Mouse (Mus musculus): ENCODE results near the gene Zfp987. TPM values are rescaled to one million over a fixed set of nuclear protein-coding genes. Genes with fewer than 3 reads are reported as not detected.
"Not testable (repeated sequence)": the region's sequence is repeated elsewhere in the genome, so short reads cannot be mapped to it uniquely, and the experiment has no call there.

Zfp987 gene
- polyA plus RNA-seq (2014; fragmentation: Nextera tagmentation; extraction: Ambion mirVana) = 0.09 and 0.15 TPM in 2 replicates

DNA sequence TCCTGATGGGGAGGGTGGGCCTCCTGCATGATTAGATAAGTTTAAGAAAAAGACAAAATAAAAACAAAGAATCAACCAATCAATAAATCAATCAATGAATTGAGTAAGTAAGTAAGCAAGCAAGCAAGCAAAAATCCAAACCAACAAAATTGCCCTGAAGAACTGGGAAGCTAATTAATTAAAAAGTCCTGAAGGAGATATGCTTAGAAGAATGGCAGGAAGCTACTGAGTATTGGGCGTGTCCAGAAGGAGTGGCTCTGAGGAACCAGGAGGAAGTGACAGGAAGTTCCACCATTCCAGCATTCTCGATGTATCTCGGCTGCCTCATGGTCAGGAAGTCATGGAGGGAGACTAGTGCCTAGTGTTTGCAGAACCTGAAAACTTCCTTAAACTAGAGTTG lies at the start of gene Zfp987:
TSS of gene Zfp987 (plus strand) at position 301 of the 400 bp plus-strand sequence.
- not testable (repeated sequence) for DNase-seq; H3K27me3 ChIP-seq (ENCODE audit: insufficient read depth, low read length); H3K4me3 ChIP-seq (ENCODE audit: low read depth, low read length); H3K9me3 ChIP-seq (ENCODE audit: low read depth, low read length); H3K4me1 ChIP-seq (ENCODE audit: insufficient read depth); ATAC-seq (ENCODE audit: insufficient read depth); H3K4me2 ChIP-seq; H3K9ac ChIP-seq; H3K36me3 ChIP-seq (ENCODE audit: insufficient read depth); H3K27ac ChIP-seq (ENCODE audit: low read depth)
- 90% methylated on average over 1 of the region's 3 CpGs for WGBS

DNA sequence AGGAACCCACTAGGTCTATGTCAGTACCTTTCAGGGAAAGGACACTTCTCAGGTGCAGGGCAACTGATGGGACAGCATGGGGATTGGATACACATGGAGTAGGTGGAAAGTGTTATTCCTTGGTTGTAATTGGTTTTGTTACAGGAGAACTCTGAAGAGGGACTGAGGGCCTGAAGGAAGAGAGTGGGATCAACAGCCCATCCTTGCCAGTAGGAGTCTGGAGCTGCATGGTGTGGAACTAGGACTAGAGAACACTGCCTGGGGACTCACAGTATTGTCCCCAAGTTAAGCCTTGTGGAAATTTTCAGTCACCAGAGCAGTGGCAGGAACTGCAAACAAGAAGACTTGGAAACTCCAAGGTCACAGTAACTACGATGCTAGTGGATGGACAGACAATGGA lies 44.6 kb upstream of the Zfp987 start:
- not testable (repeated sequence) for H3K4me2 ChIP-seq; H3K9ac ChIP-seq; H3K27me3 ChIP-seq (ENCODE audit: insufficient read depth, low read length); H3K36me3 ChIP-seq (ENCODE audit: insufficient read depth); H3K4me1 ChIP-seq (ENCODE audit: insufficient read depth); H3K4me3 ChIP-seq (ENCODE audit: low read depth, low read length); ATAC-seq (ENCODE audit: insufficient read depth); DNase-seq; H3K27ac ChIP-seq (ENCODE audit: low read depth)
- WGBS = 81% methylated on average over 1 of the region's 1 CpGs
- H3K9me3 ChIP-seq (ENCODE audit: low read depth, low read length) = peaks cover 15% of the 10 kb centered on the region; the same call in 1 of the 2 replicates

DNA sequence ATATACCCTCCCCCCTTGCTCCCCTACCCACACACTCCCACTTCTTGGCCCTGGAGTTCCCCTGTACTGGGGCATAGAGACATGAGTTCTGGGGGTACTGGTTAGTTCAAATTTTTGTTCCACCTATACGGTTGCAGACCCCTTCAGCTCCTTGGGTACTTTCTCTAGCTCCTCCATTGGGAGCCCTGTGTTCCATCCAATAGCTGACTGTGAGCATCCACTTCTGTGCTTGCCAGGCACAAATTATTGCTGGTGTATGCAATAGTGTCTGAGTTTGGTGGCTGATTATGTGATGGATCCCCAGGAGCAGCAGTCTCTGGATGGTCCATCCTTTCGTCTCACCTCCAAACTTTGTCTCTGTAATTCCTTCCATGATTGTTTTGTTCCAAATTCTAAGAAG lies 43.7 kb upstream of the Zfp987 start:
- H3K4me1 ChIP-seq (ENCODE audit: insufficient read depth); H3K4me2 ChIP-seq; H3K27me3 ChIP-seq (ENCODE audit: insufficient read depth, low read length); H3K4me3 ChIP-seq (ENCODE audit: low read depth, low read length); H3K27ac ChIP-seq (ENCODE audit: low read depth); H3K36me3 ChIP-seq (ENCODE audit: insufficient read depth); H3K9ac ChIP-seq; ATAC-seq (ENCODE audit: insufficient read depth); DNase-seq: not testable (repeated sequence)
- 76% methylated on average over 2 of the region's 2 CpGs for WGBS
- peaks cover 15% of the 10 kb centered on the region; the same call in 1 of the 2 replicates for H3K9me3 ChIP-seq (ENCODE audit: low read depth, low read length)

DNA sequence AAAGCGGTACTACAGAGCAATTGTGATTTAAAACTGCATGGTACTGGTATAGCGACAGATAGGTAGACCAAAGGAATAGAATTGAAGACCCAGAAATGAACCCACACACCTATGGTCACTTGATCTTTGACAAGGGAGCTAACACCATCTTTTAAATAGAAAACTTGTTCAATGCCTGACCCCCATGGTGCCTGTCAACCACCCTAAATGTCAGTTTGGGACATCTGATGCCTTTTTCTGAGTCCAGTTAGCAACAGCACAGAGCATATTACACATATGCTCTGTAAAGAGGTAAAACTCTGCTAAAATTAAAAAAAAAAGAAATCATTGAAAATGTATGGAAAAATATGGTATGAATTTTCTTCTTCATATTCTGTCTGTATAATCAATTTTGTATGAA lies 41.8 kb upstream of the Zfp987 start:
- ATAC-seq (ENCODE audit: insufficient read depth) (no peak), DNase-seq (no peak)
- 68% methylated on average over 2 of the region's 2 CpGs for WGBS
- no peak for TF ChIP-seq CTCF (IDR thresholded peaks at IDR 0.05; ENCODE audit: low read depth)
- no peak overlapping the region for H3K4me3 ChIP-seq (ENCODE audit: low read depth, low read length)
- H3K4me1 ChIP-seq (ENCODE audit: insufficient read depth) = no peaks in the 10 kb centered on the region
- no peak overlapping the region for H3K4me2 ChIP-seq
- H3K27ac ChIP-seq (ENCODE audit: low read depth) = no peak overlapping the region
- no peaks in the 10 kb centered on the region for H3K27me3 ChIP-seq (ENCODE audit: insufficient read depth, low read length)
- H3K9me3 ChIP-seq (ENCODE audit: low read depth, low read length) = peaks cover 22% of the 10 kb centered on the region
- no peak overlapping the region for H3K9ac ChIP-seq
- no peaks in the 10 kb centered on the region for H3K36me3 ChIP-seq (ENCODE audit: insufficient read depth)

DNA sequence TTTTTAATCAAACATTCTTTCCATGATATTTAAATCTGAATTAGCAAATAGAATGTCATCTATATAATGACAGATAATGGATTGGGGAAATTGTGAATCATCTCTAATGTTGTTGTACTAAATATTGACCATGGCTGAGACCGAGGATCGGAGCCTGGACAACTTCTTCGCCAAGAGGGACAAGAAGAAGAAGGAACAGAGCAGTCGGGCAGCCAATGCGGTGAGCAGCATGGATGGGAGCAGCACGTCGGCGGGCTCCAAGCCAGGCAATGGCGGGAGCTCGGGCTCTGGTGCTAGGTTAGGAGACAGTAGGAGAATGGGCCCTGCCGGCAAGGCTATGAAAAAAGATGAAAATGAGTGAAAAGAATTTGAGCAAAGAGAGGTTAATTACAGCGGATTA lies 38.5 kb upstream of the Zfp987 start:
- peaks cover 13% of the 10 kb centered on the region for H3K9me3 ChIP-seq (ENCODE audit: low read depth, low read length)
- WGBS = 92% methylated on average over 12 of the region's 12 CpGs
- not testable (repeated sequence) for H3K9ac ChIP-seq; H3K27me3 ChIP-seq (ENCODE audit: insufficient read depth, low read length); DNase-seq; ATAC-seq (ENCODE audit: insufficient read depth); H3K36me3 ChIP-seq (ENCODE audit: insufficient read depth); H3K4me3 ChIP-seq (ENCODE audit: low read depth, low read length); H3K4me2 ChIP-seq; H3K27ac ChIP-seq (ENCODE audit: low read depth); H3K4me1 ChIP-seq (ENCODE audit: insufficient read depth)

DNA sequence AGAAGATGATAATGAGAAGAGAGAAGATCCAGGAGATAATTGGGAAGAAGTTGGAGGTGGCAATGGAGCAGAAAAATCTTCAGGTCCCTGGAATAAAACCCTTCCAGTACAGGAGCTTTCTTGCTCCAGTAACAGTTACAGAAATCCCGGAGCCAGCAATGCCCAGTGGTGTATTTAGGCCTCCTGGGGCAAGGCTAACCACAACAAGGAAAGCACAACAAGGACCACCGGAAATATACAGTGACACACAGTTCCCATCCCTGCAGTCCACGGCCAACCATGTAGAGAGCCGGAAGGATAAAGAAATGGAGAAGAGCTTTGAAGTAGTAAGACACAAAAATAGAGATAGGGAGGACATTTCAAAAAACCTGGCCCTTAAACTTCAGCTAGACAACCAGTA lies 38.0 kb upstream of the Zfp987 start:
- whole genome bisulfite sequencing = 84% methylated on average over 4 of the region's 4 CpGs
- H3K9ac ChIP-seq; H3K36me3 ChIP-seq (ENCODE audit: insufficient read depth); H3K27me3 ChIP-seq (ENCODE audit: insufficient read depth, low read length); H3K4me1 ChIP-seq (ENCODE audit: insufficient read depth); H3K4me3 ChIP-seq (ENCODE audit: low read depth, low read length); H3K4me2 ChIP-seq; DNase-seq; ATAC-seq (ENCODE audit: insufficient read depth); H3K27ac ChIP-seq (ENCODE audit: low read depth): not testable (repeated sequence)
- peaks cover 13% of the 10 kb centered on the region for H3K9me3 ChIP-seq (ENCODE audit: low read depth, low read length)

DNA sequence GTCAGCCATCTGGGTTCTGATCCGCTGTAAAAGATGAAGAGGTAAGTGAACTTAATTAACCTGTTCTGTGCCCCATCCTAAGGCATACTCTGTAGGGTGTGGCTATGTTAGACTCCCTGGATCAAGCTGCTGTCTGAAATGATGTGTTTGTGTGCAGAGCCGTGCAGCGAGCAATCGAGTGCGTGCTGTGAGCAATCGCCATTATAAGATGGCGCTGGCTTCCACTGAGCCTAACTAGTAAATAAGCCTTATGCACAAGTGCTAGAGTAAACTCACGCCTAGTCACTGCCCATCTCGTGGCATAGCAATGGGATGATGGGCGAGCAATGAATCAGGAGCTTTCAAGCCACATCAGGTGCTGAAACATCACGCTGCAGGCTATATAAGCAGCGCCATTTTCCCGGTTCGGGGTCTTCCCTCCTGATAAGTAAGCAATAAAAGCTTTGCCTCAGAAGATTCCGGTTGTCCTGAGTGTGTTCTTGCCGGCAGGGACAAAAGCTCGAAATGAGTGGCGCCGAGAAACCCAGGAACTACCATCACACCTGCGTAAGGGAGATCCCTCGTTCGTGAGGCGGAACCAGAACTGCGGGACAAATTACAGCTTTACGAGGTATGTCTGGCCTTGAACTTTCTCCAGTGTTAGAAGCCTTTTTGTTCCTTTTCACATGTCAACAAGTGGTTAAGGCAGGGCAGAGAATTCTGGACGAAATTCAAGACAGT lies 37.0 kb upstream of the Zfp987 start:
- H3K4me1 ChIP-seq (ENCODE audit: insufficient read depth); DNase-seq; H3K36me3 ChIP-seq (ENCODE audit: insufficient read depth); ATAC-seq (ENCODE audit: insufficient read depth); H3K27ac ChIP-seq (ENCODE audit: low read depth); H3K4me3 ChIP-seq (ENCODE audit: low read depth, low read length); H3K27me3 ChIP-seq (ENCODE audit: insufficient read depth, low read length); H3K9ac ChIP-seq; H3K4me2 ChIP-seq: not testable (repeated sequence)
- WGBS = 92% methylated on average over 25 of the region's 26 CpGs
- H3K9me3 ChIP-seq (ENCODE audit: low read depth, low read length) = peaks cover 18% of the 10 kb centered on the region

DNA sequence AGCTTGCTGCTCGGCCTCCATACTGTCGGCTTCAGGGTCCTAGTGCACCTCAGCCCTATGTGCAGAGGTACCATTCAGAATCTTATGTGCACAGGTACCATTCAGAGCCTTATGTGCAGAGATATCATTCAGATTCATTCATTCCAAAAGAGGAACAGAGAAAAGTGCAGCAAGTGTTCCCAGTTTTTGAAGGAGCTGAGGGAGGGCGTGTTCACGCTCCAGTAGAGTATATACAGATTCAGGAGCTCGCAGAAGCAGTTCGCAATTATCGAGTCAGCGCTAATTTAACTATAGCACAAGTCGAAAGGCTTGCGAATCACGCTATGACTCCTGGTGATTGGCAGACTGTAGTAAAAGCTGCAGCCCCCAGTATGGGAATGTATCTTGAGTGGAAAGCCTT lies 36.0 kb upstream of the Zfp987 start:
- H3K27me3 ChIP-seq (ENCODE audit: insufficient read depth, low read length); H3K4me3 ChIP-seq (ENCODE audit: low read depth, low read length); H3K4me2 ChIP-seq; DNase-seq; H3K27ac ChIP-seq (ENCODE audit: low read depth); H3K36me3 ChIP-seq (ENCODE audit: insufficient read depth); H3K9ac ChIP-seq; H3K4me1 ChIP-seq (ENCODE audit: insufficient read depth); ATAC-seq (ENCODE audit: insufficient read depth): not testable (repeated sequence)
- 89% methylated on average over 11 of the region's 11 CpGs for WGBS
- H3K9me3 ChIP-seq (ENCODE audit: low read depth, low read length) = peaks cover 16% of the 10 kb centered on the region

DNA sequence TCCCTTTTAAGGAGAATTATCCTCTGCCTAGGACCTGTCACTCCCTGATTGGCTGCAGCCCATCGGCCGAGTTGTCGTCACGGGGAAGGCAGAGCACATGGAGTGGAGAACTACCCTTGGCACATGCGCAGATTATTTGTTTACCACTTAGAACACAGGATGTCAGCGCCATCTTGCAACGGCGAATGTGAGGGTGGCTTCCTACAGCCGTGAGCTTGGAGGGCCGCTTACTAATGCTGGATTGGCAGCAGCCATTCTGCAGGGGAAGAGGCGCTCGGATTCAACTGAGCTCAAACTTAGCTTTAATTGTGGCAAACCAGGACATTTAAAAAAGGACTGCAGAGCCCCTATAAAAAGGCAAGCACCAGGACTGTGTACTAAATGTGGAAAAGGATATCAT lies 35.1 kb upstream of the Zfp987 start:
- not testable (repeated sequence) for H3K4me2 ChIP-seq; H3K27me3 ChIP-seq (ENCODE audit: insufficient read depth, low read length); H3K9ac ChIP-seq; ATAC-seq (ENCODE audit: insufficient read depth); H3K36me3 ChIP-seq (ENCODE audit: insufficient read depth); H3K4me1 ChIP-seq (ENCODE audit: insufficient read depth); H3K4me3 ChIP-seq (ENCODE audit: low read depth, low read length); H3K27ac ChIP-seq (ENCODE audit: low read depth); DNase-seq
- 90% methylated on average over 11 of the region's 12 CpGs for WGBS
- H3K9me3 ChIP-seq (ENCODE audit: low read depth, low read length) = peaks cover 14% of the 10 kb centered on the region

DNA sequence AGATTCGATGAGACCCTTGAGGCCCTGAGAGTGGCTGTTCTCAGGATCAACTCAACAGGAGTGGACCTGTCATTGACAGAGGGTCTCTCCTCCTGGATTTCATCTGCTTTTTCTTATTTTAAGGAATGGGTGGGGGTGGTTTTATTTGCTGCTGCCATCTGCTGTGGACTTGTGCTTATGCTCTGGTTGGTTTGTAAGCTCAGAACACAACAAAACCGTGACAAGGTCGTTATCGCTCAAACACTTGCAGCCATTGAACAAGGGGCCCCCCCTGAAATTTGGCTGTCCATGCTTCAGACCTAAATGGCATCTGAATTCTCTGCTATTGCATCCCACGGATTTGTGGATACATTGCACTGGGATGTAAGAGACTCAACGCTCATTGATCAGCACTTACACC lies 34.1 kb upstream of the Zfp987 start:
- DNase-seq; H3K27ac ChIP-seq (ENCODE audit: low read depth); H3K36me3 ChIP-seq (ENCODE audit: insufficient read depth); ATAC-seq (ENCODE audit: insufficient read depth); H3K27me3 ChIP-seq (ENCODE audit: insufficient read depth, low read length); H3K4me3 ChIP-seq (ENCODE audit: low read depth, low read length); H3K4me1 ChIP-seq (ENCODE audit: insufficient read depth); H3K4me2 ChIP-seq; H3K9ac ChIP-seq: not testable (repeated sequence)
- H3K9me3 ChIP-seq (ENCODE audit: low read depth, low read length) = peaks cover 21% of the 10 kb centered on the region
- 74% methylated on average over 6 of the region's 6 CpGs for WGBS

DNA sequence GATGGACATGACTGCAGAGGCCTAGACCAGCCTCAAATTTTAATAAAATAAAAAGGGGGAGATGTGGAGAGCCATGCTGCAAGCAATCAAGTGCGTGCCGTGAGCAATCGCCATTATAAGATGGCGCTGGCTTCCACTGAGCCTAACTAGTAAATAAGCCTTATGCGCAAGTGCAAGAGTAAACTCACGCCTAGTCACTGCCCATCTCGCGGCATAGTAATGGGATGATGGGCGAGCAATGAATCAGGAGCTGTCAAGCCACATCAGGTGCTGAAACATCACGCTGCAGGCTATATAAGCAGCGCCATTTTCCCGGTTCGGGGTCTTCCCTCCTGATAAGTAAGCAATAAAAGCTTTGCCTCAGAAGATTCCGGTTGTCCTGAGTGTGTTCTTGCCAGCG lies 33.5 kb upstream of the Zfp987 start:
- not testable (repeated sequence) for H3K9ac ChIP-seq; H3K27ac ChIP-seq (ENCODE audit: low read depth); H3K36me3 ChIP-seq (ENCODE audit: insufficient read depth); H3K4me3 ChIP-seq (ENCODE audit: low read depth, low read length); ATAC-seq (ENCODE audit: insufficient read depth); H3K4me2 ChIP-seq; H3K27me3 ChIP-seq (ENCODE audit: insufficient read depth, low read length); H3K4me1 ChIP-seq (ENCODE audit: insufficient read depth); DNase-seq
- H3K9me3 ChIP-seq (ENCODE audit: low read depth, low read length) = peaks cover 21% of the 10 kb centered on the region
- WGBS = 88% methylated on average over 15 of the region's 15 CpGs

All from lung, embryonic 14.5 days (tissue).